Mouse (Mus musculus) heart, embryonic 16.5 days (tissue): ENCODE measurements around the gene Gpm6a. TPM values are rescaled to one million over a fixed set of nuclear protein-coding genes. Genes with fewer than 3 reads are reported as not detected.
A peak's percentile ranks its signal among the peaks of the same experiment; 100 is the strongest.

ENCODE experiments used
- ATAC-seq: fragments of 200-750 bp; cut with Nextera tagmentation; replicated peaks from 2 replicates; pipeline ENCODE4 v1.8.0; 2017; ENCODE audit warnings: moderate number of reproducible peaks; ENCODE audit not compliant: insufficient read depth, low FRiP score; ENCODE audit errors: extremely low read depth
- H3K27ac ChIP-seq: fragments of 300-500 bp; sonication (generic); 2 replicates; pipeline ENCODE4 v1.5.1; 2014; ENCODE audit warnings: mild to moderate bottlenecking, low read length, control low read depth, moderate library complexity
- H3K27me3 ChIP-seq: fragments of 300-500 bp; sonication (generic); 2 replicates; pipeline ENCODE4 v1.6.1; 2014; ENCODE audit warnings: low read length, mixed read lengths; ENCODE audit not compliant: control insufficient read depth, insufficient read depth
- H3K36me3 ChIP-seq: fragments of 300-500 bp; sonication (generic); 2 replicates; pipeline ENCODE4 v1.6.1; 2014; ENCODE audit not compliant: control insufficient read depth, insufficient read depth
- H3K4me1 ChIP-seq: fragments of 300-500 bp; sonication (generic); 2 replicates; pipeline ENCODE4 v1.6.1; 2014; ENCODE audit warnings: low read length, mixed read lengths; ENCODE audit not compliant: control insufficient read depth, insufficient read depth
- H3K4me2 ChIP-seq: fragments of 300-500 bp; sonication (generic); 2 replicates; pipeline ENCODE4 v1.6.1; 2014; ENCODE audit warnings: low read depth, mild to moderate bottlenecking, control low read depth, low read length
- H3K4me3 ChIP-seq: fragments of 300-500 bp; sonication (generic); 2 replicates; pipeline ENCODE4 v1.5.1; 2014; ENCODE audit warnings: mild to moderate bottlenecking, control low read depth, low read length
- H3K9ac ChIP-seq: fragments of 300-500 bp; sonication (generic); 2 replicates; pipeline ENCODE4 v1.6.1; 2014; ENCODE audit warnings: low read length, control low read depth
- H3K9me3 ChIP-seq: fragments of 300-500 bp; sonication (generic); replicated peaks from 2 replicates; pipeline ENCODE4 v1.6.1; 2016; ENCODE audit warnings: low read length; ENCODE audit not compliant: control insufficient read depth
- WGBS: fragments of 180-500 bp; shearing (Covaris S2); extraction: QIAGEN DNeasy Blood & Tissue Kit; methylation state at CpG from one replicate; pipeline ENCODE4 v1.1.7; 2014; 5-methylcytosine and 5-hydroxymethylcytosine counted together
- polyA plus RNA-seq: library from polyadenylated mRNA; unstranded; fragments of >200 nt; fragmentation: Nextera tagmentation; extraction: Ambion mirVana; gene quantifications from 2 replicates; pipeline ENCODE4 v1.2.1, GENCODE M21; 2015

Gene Gpm6a
- 18.4 and 23.1 TPM in 2 replicates for polyA plus RNA-seq

GRCm38 (mm10) chr8:54954741-54955455, at the start of gene Gpm6a:
Gene Gpm6a (plus strand): TSS chr8:54954843.
- H3K9me3 ChIP-seq = no peaks in the 10 kb centered on the region
- no peak within 1 kb of the TSS for H3K9ac ChIP-seq
- H3K4me1 ChIP-seq = no peaks in the 10 kb centered on the region
- no peaks in the 10 kb centered on the region for H3K36me3 ChIP-seq
- no peak within 1 kb of the TSS; the same call in 1 of the 2 replicates for H3K4me3 ChIP-seq
- H3K27ac ChIP-seq = no peak within 1 kb of the TSS
- ATAC-seq = no peak
- WGBS = 36% methylated on average over 13 of the region's 13 CpGs
- H3K27me3 ChIP-seq = no peaks in the 10 kb centered on the region
- H3K4me2 ChIP-seq = peak within 1 kb of the TSS; percentile 39

- no peak overlapping the region for H3K9ac ChIP-seq
- H3K27me3 ChIP-seq = no peaks in the 10 kb centered on the region
- no peak overlapping the region for H3K4me2 ChIP-seq
- no peak overlapping the region for H3K27ac ChIP-seq
- WGBS = 92% methylated on average over 2 of the region's 2 CpGs
- ATAC-seq = no peak
- no peaks in the 10 kb centered on the region for H3K4me1 ChIP-seq
- H3K4me3 ChIP-seq = no peak overlapping the region
- no peaks in the 10 kb centered on the region for H3K36me3 ChIP-seq
- H3K9me3 ChIP-seq = no peaks in the 10 kb centered on the region
Measured at GRCm38 (mm10) chr8:54912891-54913290, 41.8 kb upstream of the Gpm6a start.

GRCm38 (mm10) chr8:54917710-54918109, 36.9 kb upstream of the Gpm6a start:
- no peaks in the 10 kb centered on the region; the same call in 1 of the 2 replicates for H3K4me1 ChIP-seq
- H3K36me3 ChIP-seq = no peaks in the 10 kb centered on the region
- no peaks in the 10 kb centered on the region for H3K27me3 ChIP-seq
- H3K27ac ChIP-seq = no peak overlapping the region
- ATAC-seq = 0 out of 2 replicates have a peak, but pooled peaks have one; percentile 23
- H3K4me2 ChIP-seq = no peak overlapping the region
- H3K9me3 ChIP-seq = no peaks in the 10 kb centered on the region
- no peak overlapping the region for H3K4me3 ChIP-seq
- no peak overlapping the region for H3K9ac ChIP-seq
- 51% methylated on average over 5 of the region's 9 CpGs for WGBS

DNA sequence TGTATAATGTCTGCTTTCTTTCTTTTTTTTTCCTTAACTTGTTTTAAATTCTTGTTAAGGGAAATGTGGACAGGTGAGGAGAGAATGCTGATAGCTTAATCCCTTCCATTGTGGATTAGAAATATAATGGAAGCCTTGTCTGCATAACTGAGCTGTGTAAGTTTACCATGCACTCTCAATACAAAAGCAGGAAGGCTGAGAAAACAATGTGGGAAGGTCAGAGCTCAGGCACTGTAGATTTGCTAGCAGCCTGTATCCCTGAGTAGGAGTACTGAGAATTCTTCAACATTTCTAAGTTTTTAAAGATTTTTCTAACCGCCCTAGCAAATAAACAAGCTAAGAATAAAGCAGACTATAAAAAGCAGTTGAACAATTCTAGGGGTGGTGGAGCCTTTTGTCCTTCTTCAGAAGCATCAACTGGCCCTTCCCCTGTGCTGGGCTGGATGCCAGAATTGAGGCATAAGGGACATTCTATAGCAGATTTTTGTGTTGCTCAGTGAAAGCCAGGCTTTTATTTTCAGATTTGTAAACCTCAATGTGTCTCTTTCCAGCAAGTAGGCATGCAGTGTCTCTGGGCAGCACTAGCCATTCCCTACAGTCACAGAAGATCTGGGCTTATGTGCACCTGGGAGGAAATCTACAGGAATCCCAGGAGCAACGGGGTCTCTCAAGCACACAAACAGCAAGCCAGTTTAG, 32.3 kb upstream of the Gpm6a start:
- no peak; the same call in 1 of the 2 replicates for ATAC-seq
- no peak overlapping the region for H3K4me2 ChIP-seq
- H3K36me3 ChIP-seq = no peaks in the 10 kb centered on the region
- H3K9ac ChIP-seq = no peak overlapping the region
- H3K9me3 ChIP-seq = no peaks in the 10 kb centered on the region
- H3K4me3 ChIP-seq = no peak overlapping the region
- H3K4me1 ChIP-seq = no peaks in the 10 kb centered on the region; the same call in 1 of the 2 replicates
- WGBS = 40% methylated on average over 2 of the region's 2 CpGs
- H3K27me3 ChIP-seq = no peaks in the 10 kb centered on the region
- no peak overlapping the region; the same call in 1 of the 2 replicates for H3K27ac ChIP-seq

- H3K4me3 ChIP-seq = no peak overlapping the region
- WGBS = 80% methylated on average over 3 of the region's 3 CpGs
- no peak overlapping the region for H3K4me2 ChIP-seq
- no peaks in the 10 kb centered on the region; the same call in 1 of the 2 replicates for H3K4me1 ChIP-seq
- H3K9ac ChIP-seq = no peak overlapping the region
- H3K27ac ChIP-seq = no peak overlapping the region
- ATAC-seq = no peak
- H3K27me3 ChIP-seq = no peaks in the 10 kb centered on the region
- no peaks in the 10 kb centered on the region for H3K36me3 ChIP-seq
- H3K9me3 ChIP-seq = no peaks in the 10 kb centered on the region
Measured at GRCm38 (mm10) chr8:54924936-54925335, 29.7 kb upstream of the Gpm6a start.

DNA sequence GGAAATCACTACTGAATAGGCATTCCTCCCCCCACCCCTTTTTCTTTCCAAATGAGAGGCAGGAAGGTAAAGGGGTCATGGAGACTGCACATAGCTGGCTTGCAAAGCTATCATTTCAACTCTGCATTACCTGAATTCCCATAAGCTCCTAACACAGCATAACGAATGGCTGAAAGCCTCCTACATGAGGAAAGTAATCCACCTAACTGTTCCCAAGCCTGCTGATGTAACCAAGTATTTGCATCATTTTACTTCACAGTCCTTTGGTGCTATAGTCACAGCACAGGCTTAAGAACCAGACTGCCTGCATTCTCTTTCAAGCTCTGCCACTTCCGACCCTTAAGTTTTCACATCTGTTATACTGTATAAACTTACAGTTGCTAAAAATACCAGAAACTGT, 22.3 kb upstream of the Gpm6a start:
- H3K36me3 ChIP-seq = no peaks in the 10 kb centered on the region
- no peaks in the 10 kb centered on the region for H3K27me3 ChIP-seq
- no peaks in the 10 kb centered on the region for H3K4me1 ChIP-seq
- ATAC-seq = no peak
- no peak overlapping the region for H3K4me2 ChIP-seq
- no peak overlapping the region for H3K27ac ChIP-seq
- no peak overlapping the region for H3K9ac ChIP-seq
- no peak overlapping the region for H3K4me3 ChIP-seq
- H3K9me3 ChIP-seq = no peaks in the 10 kb centered on the region
- 59% methylated on average over 2 of the region's 2 CpGs for WGBS

DNA sequence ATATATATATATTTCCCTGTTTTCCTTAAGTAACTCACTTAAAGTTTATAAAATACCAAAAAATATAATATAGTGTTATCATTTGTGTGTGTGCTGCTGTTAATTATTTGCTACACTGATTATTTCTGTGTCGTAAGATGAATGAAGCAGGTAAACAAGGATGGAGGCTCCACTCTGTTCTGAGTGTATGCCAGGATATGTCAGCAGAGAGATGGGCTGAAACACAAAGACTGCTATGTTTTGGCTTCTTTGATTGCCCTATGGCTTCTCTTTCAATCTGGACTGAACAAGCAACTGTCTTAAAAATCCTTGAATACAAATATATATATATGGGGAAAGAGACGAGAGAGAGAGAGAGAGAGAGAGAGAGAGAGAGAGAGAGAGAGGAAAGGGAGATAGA, 1.3 kb upstream of the Gpm6a start:
- Histone ChIP-seq H3K9ac (no peak overlapping the region), H3K9me3 (no peaks in the 10 kb centered on the region), H3K4me3 (no peak overlapping the region), H3K27me3 (no peaks in the 10 kb centered on the region), H3K27ac (no peak overlapping the region), H3K4me2 (no peak overlapping the region), H3K36me3 (no peaks in the 10 kb centered on the region), H3K4me1 (no peaks in the 10 kb centered on the region)
- ATAC-seq = no peak
- 79% methylated on average over 2 of the region's 2 CpGs for WGBS

- Histone ChIP-seq H3K36me3 (no peaks in the 10 kb centered on the region), H3K4me2 (no peak overlapping the region), H3K9me3 (no peaks in the 10 kb centered on the region), H3K27me3 (no peaks in the 10 kb centered on the region), H3K9ac (no peak overlapping the region), H3K4me1 (no peaks in the 10 kb centered on the region), H3K4me3 (no peak overlapping the region), H3K27ac (no peak overlapping the region)
- WGBS = 63% methylated on average over 6 of the region's 6 CpGs
- ATAC-seq = no peak
Measured at GRCm38 (mm10) chr8:54954030-54954429, 613 bp upstream of the Gpm6a start.

GRCm38 (mm10) chr8:54955456-54955800, 785 bp downstream of the Gpm6a start:
- Histone ChIP-seq H3K4me2 (no peak overlapping the region), H3K27me3 (no peaks in the 10 kb centered on the region), H3K4me3 (no peak overlapping the region), H3K9me3 (no peaks in the 10 kb centered on the region), H3K4me1 (no peaks in the 10 kb centered on the region), H3K27ac (no peak overlapping the region), H3K9ac (no peak overlapping the region), H3K36me3 (no peaks in the 10 kb centered on the region)
- no peak for ATAC-seq
- WGBS = 81% methylated on average over 3 of the region's 3 CpGs
